Mouse (Mus musculus): ENCODE measurements around the gene Rtel1.

Rtel1 gene

DNA sequence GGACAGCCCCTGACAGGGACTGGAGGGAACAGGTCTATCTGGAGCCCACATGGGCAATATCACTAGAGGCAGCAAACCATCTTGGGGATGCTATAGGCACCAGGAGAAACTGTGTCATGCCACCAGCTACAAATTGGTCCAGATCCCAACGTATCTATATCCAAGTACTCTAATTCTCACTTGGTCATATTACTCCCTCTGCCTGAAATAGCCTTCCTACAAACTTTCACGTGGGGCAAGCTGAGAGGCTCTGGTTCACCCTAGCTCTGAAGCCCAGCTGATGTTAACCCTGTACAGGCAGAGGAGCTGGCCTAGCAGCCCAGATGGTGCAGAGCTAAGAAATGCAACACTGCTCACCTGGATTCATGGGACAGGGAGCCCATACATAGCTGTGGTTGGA is 72.0 kb downstream of the Rtel1 start:
- DNase-seq: no peak

DNA sequence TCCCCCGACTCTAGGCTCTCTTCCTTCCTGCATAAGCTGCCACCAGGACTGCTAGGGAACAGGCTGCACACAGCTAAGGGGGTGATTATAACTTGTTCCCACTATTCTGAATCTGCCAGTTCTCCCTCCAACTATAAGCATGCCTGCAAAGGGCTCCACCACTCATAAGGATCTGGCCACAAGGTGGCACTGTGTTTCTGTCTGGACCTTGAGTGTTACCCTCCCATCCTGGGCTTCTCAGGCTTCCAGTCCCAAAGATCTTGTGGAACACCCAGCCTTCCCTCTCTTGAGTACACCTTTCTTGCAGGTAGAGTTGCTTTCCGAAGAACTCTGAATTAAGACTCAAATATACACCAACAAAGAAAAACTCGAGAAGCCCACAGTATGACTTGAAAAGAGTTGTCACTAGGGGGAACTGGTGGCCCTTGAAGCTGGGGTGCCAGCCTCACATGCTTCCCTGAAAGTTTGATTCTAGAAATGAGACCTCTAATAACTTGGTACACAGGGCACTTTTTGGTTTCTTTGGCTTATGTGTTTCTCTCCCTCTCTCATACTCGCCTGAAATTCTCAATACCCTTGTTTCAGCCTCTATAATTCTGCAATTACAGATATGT is 73.2 kb downstream of the Rtel1 start:
- DNase-seq: peak; percentile 94 to 96

DNA sequence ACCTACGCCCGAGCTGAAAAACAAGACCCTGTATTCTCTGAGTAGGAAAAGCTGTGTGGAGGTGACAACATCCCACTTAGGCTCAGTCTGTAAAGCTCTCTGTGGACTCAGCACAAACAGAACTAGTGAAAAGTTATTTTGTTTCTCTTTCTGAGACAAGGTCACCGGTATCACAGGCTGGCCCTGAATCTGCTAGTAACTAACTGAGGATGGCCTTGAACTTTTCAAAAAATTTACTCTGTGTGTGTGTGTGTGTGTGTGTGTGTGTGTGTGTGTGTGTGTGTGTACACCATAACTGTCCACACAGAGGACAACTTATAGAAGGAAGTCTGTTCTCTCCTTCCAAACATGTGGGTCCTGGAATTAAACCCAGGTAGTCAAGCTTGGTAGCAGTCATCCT is 74.5 kb downstream of the Rtel1 start:
- no peak for DNase-seq

GRCm38 (mm10) chr2:181397207-181397761 is 77.7 kb downstream of the Rtel1 start:
- peak; percentile 44 to 45 for DNase-seq

GRCm38 (mm10) chr2:181401497-181401896 is 82.0 kb downstream of the Rtel1 start:
- DNase-seq: no peak

DNA sequence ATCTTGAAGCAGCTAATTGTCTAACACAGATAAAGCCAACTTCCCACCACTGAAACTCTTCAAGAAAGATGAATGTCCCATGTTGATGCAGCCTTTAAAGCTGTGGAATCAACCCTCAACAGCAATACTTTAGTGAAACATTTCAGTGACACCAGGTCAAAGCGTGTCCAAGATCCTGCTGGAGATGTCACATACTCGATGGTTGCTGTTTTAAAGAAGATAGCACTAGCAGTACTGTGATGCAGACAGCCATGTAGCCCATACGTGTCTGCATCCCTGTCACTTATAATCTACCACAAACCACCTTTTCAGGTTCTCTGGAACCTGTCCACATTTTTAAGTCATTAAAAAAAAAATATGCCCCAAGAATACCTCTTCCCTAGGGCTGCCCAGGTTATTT is 84.2 kb downstream of the Rtel1 start:
- DNase-seq: no peak

Data from cerebellum, postnatal 10 days (tissue).